Mouse (Mus musculus): ENCODE results near the gene Prpf18.
A peak's percentile ranks its signal among the peaks of the same experiment; 100 is the strongest.
"Not testable (repeated sequence)": the region's sequence is repeated elsewhere in the genome, so short reads cannot be mapped to it uniquely, and the experiment has no call there.

Gene Prpf18

DNA sequence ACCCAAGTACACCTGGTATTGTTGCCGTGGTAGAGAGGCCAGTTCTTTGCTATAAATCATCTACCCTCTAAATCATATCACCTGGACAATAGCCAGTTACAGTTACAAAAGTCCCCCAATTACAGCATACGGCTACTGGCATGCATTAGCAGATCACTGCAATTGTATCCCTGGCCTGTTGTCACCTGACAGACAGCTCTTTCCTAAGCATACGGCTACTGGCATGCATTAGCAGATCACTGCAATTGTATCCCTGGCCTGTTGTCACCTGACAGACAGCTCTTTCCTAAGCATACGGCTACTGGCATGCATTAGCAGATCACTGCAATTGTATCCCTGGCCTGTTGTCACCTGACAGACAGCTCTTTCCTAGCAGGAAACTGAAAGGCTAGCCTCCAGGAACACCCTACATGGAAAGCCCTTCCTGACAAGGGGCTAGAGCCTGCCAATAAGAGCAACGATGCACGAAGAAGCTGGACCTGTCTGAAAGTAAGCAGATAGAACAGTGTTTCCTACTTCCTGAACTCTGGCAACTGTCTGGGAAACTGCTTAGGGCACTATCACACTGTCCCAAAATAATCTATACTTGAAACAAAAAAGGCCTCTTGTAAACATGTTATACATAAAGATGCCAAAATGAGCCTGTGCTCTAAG is 37.5 kb downstream of the Prpf18 start:
- DNase-seq (ENCODE audit: low spot score) = not testable (repeated sequence)

DNA sequence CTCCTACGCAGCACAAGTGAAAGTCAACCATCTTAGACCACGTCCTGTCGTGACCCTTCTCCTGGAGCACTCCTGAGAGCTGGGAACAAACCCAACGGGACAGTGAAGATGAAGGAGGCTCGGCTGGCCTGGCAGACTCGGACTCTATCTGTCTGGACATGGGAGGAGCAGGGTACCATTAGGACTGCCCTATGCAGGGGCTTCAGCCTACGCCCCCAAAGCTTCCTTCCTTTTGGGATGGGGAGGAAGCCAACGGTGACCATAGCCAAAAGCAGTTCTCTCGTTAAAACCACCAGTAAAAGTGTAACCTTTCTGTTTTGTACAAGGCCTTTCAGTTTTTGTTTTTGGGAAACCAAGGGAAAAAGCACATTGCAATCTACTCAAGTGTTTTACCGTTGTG is 40.2 kb downstream of the Prpf18 start:
- DNase-seq (ENCODE audit: low spot score) = no peak

DNA sequence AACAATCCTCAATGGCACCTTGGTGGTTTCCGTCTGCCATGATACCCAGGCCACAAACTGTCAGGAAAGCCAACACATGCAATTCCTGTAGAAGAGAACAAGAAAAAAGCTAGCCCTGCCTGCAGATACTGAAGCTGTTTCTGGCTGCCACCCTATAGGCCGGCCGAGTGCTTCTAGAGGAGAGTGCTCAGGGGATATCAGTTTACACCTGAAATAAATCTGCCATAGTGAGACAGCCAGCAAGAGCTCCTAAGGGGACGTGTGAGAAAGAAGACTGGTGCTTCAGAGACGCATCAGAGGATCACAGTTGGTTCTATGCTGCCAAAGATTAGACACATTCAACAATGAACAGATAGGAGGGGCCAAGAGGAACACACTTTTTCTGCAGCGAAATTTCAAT is 40.6 kb downstream of the Prpf18 start:
- no peak for DNase-seq (ENCODE audit: low spot score)

DNA sequence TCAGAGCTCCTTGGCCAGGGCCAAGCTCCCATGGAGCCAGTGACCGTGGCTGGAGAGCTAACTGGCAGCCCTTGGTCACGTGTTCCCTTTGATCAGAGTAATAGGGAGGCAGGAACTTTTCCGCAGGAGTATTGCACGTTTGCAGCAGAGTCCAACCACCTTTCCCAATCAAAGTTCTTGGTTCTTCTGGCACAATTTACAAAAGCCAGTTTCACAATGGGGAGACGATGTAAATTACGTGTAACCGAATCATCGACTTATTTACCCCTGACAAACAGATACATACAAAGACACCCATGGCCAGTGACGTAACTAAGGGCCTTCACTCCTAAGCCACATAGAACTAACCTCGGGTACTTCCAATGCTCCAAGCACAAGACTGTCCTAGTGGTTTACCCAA is 42.5 kb downstream of the Prpf18 start:
- no peak for DNase-seq (ENCODE audit: low spot score)

DNA sequence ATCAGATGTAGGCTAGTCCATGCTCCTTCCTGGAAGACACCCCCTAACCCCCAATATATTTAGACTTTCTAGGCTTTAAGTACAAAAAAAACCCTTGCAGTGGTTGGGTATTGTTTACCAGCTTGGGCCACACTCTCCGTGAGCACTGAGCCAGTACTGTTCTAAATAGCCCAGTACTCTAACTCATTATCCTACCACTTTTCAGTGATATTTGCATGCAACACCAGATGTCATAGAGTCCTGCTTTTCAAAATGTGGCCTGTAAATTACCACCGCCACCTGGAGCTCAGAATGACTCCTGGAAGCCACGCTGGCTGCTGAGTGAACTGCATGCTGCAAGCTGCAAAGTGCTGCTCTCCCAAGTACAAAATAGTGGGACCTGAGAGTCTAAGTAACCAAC is 43.7 kb downstream of the Prpf18 start:
- no peak for DNase-seq (ENCODE audit: low spot score)

DNA sequence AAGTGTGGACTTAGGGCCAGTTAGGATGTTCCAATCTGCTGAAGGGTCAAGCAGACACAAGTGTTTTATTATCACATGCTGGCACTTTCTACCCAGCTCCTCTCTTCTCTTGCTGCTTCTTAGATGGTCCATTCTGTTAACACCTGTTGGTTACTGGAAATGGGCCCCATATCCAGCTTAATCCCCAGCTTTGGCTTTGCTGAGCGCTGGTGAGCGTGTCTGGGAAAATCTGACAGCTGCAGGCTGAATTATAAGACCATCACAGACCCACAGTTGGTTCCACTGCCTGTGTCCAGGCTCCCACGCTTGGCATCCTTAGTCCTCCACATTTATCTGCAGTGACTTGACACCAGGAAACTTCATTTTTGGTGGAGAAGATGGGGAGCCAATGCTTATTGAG is 45.4 kb downstream of the Prpf18 start:
- no peak for DNase-seq (ENCODE audit: low spot score)

DNA sequence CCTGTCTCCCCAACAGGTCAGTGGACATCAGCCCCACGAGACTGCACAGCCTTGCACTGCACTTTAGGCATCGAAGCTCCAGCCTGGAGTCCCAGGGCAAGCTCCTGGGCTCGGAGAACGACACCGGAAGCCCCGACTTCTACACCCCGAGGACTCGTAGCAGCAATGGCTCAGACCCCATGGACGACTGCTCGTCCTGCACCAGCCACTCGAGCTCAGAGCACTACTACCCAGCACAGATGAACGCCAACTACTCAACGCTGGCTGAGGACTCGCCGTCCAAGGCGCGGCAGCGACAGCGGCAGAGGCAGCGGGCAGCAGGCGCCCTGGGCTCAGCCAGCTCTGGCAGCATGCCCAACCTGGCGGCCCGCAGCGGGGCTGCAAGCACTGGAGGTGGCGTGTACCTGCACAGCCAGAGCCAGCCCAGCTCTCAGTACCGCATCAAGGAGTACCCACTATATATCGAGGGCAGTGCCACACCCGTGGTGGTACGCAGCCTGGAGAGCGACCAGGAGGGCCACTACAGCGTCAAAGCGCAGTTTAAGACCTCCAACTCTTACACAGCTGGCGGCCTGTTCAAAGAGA is 48.5 kb downstream of the Prpf18 start:
- no peak for DNase-seq (ENCODE audit: low spot score)

DNA sequence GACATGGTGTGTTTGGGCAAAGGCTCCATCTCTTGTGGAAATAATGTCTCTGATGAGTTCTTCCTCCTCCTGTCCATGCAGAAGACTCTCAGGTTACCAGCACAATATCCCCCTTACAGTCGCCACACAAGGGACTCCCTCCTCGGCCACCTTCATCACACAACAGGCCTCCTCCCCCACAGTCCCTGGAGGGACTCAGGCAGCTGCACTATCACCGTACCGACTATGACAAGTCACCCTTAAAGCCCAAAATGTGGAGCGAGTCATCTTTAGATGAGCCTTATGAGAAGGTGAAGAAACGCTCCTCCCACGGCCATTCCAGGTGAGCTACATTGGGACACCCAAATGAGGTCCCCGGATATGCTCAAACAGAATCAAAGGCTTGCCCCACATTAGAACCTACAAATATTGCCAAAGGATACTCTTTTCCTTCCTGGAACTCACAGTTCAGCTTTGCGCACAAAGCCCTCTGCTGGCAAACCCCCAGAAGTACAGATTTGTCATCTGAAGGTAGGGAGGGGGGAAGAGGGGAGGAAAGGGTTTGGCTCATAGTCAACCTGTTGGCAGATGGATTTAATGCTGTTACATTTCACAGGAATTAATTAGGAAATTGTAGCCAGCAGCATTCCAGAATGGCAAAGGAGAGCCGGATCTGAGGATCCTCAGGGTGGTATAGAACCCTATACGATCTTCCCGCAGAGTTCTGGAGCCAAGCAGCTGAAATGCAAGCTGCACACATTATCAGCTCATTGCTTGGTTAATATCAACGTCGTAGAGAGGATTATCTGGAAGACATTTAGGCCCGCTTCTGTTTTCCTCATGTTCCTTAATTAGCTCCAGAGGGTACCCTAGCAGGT is 50.7 kb downstream of the Prpf18 start:
- peak; percentile 15 for DNase-seq (ENCODE audit: low spot score)

DNA sequence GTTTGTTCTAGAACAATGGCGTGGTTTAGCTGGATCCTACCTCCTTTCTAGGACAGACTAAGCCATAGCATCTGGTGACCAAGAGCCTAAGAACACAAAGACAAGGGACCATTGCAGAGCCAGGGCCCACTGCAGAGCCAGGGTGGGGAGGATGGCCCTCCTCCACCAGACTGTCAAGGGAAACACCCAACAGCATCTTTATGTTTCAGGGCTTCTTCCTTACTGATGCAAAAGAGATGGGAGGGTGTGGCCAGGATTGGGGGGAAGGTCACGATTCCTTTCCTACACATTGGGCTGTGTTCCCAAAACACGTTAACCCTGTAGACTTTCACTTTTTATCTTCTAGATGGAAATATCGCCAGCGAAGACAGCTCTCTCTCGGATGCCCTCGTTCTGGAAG is 54.9 kb downstream of the Prpf18 start:
- DNase-seq (ENCODE audit: low spot score) = no peak

DNA sequence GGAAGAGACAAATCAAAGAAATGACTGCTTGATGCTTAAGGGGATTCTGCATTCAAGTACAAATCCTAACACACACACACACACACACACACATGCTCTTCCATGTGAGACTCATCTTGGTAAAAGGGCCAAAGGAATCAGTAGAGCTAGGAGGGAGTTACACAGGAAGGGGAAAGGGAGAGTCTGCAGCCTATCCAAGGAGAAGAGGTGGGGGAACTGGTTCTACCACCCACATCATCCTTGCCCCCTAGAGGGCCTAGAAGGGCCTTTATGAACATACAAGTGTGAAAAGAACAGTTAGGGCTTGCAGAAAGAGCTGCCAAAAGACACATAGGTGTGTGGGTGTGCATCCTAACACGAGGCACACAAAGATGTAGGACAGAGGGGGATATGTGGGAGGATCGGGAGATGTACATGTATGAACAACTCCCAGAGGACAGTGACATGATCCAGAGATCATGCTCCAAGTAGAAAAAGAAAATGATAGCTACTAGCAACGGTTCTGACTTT is 58.0 kb downstream of the Prpf18 start:
- no peak for DNase-seq (ENCODE audit: low spot score)

DNA sequence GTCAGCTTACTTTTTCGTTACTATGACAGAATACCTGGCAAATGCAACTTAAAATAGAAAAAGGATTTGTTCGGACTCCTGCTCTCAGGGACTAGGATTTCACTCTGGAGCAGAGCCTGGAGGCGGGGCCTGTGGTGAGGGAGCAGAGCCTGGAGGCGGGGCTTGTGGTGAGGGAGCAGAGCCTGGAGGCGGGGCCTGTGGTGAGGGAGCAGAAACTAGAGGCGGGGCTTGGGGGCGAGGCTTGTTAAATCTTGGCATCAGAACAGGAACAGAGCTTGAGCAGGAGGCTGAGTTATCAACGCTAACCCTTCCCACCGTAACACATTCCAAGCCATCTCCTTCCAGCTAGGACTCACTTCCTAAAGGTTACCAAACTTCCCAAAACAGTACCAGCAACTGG is 58.5 kb downstream of the Prpf18 start:
- DNase-seq (ENCODE audit: low spot score) = peak; percentile 51

DNA sequence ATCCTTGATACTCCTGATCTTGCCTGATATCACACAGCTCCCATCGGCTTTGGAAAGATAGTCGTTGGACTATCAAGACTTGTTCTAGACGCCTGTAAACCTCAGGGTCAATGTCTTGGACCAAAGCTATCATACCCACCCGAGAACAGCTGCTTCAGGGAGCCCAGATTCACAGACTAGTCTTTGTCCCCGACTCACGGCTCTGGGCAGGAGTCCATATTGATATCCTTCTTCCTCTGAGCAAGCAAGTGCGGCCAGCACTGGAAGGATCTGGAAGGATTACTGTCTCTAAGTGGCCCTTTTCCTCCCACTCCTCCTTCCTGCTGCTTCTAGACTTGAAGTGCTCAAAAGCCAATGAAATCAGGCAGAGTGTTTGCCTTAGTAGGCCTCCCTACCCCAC is 59.2 kb downstream of the Prpf18 start:
- no peak for DNase-seq (ENCODE audit: low spot score)

DNA sequence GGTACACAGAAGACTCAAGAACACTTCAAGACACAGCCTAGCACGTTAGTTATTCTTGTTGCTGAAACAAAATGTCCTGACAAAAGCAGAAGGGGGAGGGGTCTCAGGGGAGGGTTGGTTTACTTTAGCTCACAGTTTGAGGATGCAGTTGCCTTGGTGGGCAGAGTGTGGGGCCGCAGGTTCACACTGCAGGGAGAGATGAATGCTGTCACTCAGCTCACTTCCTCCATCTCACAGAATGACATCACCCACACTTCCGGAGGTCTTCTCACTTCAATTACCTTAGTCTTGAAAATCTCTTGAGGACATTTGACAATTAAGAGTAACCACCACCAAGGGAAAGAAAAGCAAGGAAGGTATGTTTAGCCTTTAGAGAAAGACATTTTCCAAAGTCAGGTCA is 60.3 kb downstream of the Prpf18 start:
- DNase-seq (ENCODE audit: low spot score) = no peak

DNA sequence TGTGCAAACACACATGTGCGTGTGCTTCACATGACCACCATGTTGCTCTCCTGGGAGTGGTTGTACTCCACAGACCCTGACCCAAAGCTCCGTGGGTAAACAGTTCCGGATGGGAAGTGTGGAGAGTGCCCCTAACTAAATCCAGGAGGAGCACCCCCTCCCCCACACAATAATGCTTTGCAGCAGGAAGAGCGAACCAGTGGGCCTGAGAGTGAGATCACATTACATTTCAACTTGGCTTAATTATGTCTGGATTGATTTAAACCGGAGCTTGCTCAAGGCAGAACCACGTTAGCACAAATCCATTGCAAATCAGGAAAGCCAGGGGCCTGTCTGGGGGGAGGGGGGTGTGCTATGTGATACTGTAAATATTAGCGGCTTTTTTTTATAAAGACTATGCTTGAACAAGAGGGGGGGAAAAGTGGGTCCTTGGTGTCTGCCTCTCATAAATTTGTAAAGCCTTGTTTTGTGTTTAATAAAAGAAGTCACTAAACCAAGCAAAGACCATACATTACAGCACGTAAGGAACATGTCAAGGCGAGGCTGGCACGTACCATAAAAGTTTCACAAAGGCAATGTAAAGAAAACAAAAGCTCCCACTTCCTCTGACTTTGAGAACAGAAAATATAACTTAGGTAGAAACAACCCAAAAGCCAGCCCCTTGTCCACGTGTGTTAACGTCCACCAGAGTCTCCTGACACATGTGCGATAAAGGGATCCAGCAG is 64.1 kb downstream of the Prpf18 start:
- DNase-seq (ENCODE audit: low spot score) = no peak

DNA sequence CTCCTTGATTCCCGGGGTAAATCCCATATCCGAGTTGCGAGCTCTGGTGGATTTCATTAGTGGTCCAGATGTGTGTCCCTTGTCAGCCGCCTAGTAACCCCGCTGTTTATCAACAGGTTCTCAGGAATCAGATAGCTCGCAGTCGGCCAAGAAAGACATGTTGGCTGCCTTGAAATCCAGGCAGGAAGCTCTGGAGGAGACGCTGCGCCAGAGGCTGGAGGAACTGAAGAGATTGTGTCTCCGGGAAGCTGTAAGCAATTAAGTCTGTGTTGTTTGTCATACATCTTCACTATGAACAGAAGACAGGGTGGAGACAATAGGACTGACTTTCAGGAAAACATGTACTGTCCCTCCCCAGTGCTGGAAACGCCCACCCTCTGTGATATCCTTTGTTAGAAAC is 65.7 kb downstream of the Prpf18 start:
- no peak for DNase-seq (ENCODE audit: low spot score)

DNA sequence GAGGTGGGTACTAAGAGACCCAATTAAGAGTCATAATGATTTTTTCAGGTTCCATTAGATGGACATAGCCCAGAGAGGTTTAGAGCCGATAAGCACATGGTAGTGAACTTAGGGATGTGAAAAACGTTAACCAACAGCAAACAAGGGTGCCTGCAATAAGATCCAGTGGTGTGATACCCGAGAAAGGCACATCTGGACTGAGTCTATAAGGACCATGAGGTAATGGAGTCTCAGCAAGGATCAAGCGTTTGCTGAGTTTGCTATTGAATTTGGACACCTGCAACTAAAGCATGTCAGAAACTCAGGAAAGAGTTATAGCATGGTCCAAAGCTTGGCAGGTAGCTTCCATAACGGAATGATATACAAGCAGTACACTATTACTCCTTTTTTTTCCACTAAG is 67.7 kb downstream of the Prpf18 start:
- DNase-seq (ENCODE audit: low spot score) = no peak

DNA sequence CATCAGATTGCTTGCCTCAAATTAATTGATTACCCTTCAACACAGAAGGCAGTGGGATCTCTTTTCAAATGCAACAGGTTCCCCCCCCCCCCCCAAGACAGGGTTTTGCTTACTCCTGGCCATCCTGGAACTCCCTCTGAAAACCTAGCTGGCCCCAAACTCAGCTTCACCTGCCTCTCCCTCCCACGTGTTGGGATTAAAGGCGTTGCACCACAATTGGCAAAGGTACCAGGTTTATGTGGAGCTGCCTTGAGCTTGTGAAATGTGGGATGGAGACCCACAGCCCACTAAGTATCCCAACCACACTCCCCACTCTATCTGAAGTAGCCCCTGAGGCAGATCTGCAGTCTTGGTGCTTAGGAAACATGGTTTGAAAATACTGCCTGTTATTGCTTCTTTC is 69.0 kb downstream of the Prpf18 start:
- DNase-seq (ENCODE audit: low spot score) = no peak

DNA sequence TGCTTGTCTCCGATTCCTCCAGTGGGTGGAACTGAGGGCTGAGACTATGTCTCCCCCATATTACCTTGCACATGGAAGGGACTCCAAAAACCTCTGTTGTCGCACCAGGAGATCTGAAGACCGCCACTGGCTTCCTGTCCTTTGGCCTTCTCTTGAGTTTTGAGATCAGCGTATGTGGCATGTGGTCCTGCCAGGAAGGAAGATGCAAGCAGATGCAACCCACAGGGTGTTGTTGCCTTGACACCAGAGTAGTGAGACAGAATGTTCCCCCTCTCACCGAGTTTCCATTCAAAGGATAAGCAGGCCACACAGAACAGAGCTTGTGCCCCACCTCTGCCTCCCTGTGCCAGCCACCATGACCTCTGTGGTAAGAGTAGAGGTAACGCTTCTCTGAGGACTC is 71.2 kb downstream of the Prpf18 start:
- DNase-seq (ENCODE audit: low spot score) = no peak

DNA sequence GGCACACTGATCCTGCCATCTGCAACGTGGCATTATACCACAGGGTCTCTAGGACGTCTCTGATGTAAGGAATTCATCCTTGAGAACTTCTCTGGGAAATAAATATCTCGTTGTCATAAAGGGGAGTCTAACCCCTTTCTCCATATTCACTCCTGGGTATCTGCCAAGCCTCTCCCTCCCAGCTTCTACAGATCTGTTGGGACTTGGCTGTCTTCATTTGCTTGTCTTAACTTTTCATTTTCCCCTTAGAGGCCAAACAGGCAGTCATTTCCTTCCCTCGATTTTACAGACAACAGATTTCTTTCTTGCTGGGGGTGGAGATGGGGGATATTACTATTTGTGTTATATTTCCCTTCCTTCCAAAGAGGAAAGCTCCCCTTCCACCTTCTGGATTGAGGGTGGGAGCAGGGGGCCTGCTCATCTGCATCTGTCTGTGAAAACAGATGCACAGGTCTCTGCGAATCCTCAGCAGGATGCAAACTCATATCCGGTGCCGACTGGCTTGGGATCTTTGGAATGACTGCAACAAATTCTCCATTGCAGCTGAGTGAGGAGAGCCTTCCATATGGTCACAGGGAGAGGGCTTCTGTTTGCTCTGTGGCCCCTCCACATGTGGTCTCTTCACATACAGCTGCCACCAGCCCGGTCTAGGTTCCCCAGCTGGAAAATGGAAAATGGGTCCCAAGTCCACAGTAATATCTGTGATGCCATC is 72.4 kb downstream of the Prpf18 start:
- no peak for DNase-seq (ENCODE audit: low spot score)

DNA sequence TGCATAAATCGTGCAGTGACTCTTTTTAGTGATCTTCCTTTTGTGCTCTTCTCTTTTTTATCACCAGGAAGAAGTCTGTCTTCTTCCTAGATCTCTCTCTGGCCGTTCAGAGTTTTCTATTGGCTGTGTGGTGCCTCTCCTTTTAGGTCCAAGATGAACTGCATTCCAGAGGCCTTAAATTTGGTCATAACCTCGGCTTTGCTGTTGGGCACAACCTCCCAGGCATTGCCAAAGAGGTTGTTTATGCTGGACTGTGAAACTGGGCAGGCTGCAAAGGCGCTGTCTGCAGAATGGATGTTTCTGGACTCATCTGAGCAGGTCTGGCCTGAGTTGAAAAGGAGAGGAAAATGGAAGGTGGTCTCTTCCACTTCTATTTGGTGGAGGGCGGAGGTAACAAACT is 73.6 kb downstream of the Prpf18 start:
- no peak for DNase-seq (ENCODE audit: low spot score)

DNA sequence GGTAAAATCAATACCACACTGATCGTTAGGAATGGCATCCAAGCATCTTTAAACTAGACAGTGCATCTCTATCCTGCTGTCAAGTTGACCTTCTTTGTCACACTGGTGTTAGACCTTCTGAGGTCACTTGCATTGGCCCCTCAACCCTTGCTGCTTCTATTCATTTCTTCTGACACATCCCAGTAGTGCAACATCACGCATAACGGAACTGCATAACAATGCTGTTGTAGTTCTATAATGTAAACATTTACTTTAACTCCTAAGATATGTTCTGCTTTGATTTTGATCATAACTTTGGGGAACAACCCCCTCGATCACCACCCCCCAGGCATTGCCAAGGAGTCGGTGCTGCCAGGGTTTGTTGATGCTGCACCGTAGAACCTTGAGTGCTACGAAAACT is 75.9 kb downstream of the Prpf18 start:
- DNase-seq (ENCODE audit: low spot score) = no peak

DNA sequence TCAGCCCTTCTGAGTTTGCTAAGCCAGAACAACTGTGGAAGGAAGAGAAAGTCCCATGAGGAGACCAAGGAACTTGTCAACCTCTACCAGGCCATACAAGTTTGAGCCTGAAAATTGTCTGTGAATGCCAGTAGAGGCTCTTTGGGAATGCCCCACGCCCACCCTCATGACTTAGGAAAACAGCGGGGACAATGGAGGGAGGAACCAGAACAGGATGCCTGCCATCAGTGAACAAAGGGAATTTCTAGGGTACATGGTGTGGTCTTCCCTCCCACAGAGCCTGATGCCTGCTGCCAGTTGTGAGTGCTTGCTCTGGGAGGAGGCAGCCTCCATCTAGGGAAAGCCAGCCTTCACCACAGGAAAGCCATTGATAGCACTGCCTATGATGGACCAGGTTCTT is 76.8 kb downstream of the Prpf18 start:
- DNase-seq (ENCODE audit: low spot score) = no peak
